Comparison of ENCODE assay signal across 7 mouse cellular contexts in the genomic region with DNA sequence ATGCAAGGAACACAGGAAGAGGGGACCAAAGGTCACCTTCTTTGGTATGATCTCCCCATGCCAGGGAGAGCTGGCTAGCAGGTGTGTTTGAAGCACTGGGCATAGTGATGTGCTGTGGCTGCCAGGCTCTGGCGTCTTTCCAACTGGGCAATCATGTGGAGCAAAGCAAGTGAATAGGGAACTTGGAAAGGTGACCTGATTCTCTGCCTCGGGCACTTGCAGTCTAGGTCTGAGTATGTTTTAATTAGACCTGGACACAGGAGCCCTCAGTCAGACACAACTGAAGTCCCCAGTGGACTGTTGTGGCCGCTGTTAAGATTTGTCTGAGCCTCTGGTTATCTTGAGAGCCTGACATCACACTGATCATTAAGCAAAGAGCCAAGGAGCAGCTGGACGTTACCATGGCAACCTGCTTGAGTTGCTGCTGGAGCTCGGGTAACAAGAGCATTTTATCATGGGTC.
DNase-seq lines count a peak whose midpoint lies in the region; ATAC-seq lines count a peak whose summit lies in the region.

No protein-coding gene starts in this region.

- DNase-seq in adrenal gland, postnatal 10 days: peak; percentile 79
- peak; percentile 87 to 91 for DNase-seq in cerebellum, postnatal 14 days
- peak; percentile 26 to 42 for DNase-seq in frontal cortex, postnatal 14 days (ENCODE audit: low spot score in 2 of 2)
- peak; percentile 88 for DNase-seq in hindbrain, embryonic 11.5 days (ENCODE audit: low spot score)
- peak; percentile 76 for DNase-seq in limb, embryonic 11.5 days (ENCODE audit: low spot score)
- DNase-seq in testis, postnatal 14 days (ENCODE audit: low spot score): peak; percentile 49

- 0 out of 2 replicates have a peak overlapping the region, but pooled peaks have one; percentile 6 for H3K4me2 ChIP-seq in hindbrain, embryonic 11.5 days (replicated peaks; ENCODE audit: low read depth, low read length)
- H3K4me2 ChIP-seq in limb, embryonic 11.5 days (ENCODE audit: low read depth, severe bottlenecking): 0 out of 2 replicates have a peak overlapping the region, but pooled peaks have one; percentile 8
- H3K4me2 ChIP-seq in midbrain, embryonic 13.5 days (replicated peaks): peak overlapping the region; percentile 19

- peak; percentile 95 for ATAC-seq in hindbrain, embryonic 11.5 days (ENCODE audit: low FRiP score)
- 0 out of 2 replicates have a peak, but pooled peaks have one; percentile 57 for ATAC-seq in limb, embryonic 11.5 days (ENCODE audit: insufficient number of reproducible peaks, low FRiP score, low TSS enrichment, low read depth)
- peak; percentile 91 for ATAC-seq in midbrain, embryonic 13.5 days

- H3K4me3 ChIP-seq in hindbrain, embryonic 11.5 days (ENCODE audit: low read depth, low read length): no peak overlapping the region
- no peak overlapping the region for H3K4me3 ChIP-seq in limb, embryonic 11.5 days (ENCODE audit: low read depth, low read length)
- H3K4me3 ChIP-seq in midbrain, embryonic 13.5 days (replicated peaks): no peak overlapping the region

- H3K9ac ChIP-seq in hindbrain, embryonic 11.5 days (ENCODE audit: low read depth, low read length): no peak overlapping the region
- H3K9ac ChIP-seq in limb, embryonic 11.5 days (ENCODE audit: low read length): no peak overlapping the region
- no peak overlapping the region for H3K9ac ChIP-seq in midbrain, embryonic 13.5 days (replicated peaks)

- H3K27ac ChIP-seq in hindbrain, embryonic 11.5 days (ENCODE audit: low read depth, low read length): peak overlapping the region; percentile 51; the same call in 1 of the 2 replicates
- 0 out of 2 replicates have a peak overlapping the region, but pooled peaks have one; percentile 21 for H3K27ac ChIP-seq in limb, embryonic 11.5 days (replicated peaks; ENCODE audit: low read depth, low read length)
- H3K27ac ChIP-seq in midbrain, embryonic 13.5 days: peak overlapping the region; percentile 81

- no peaks in the 10 kb centered on the region for H3K27me3 ChIP-seq in hindbrain, embryonic 11.5 days (ENCODE audit: control insufficient read depth, insufficient read depth, low read length)
- no peaks in the 10 kb centered on the region for H3K27me3 ChIP-seq in limb, embryonic 11.5 days (ENCODE audit: control insufficient read depth, insufficient read depth, low read length)
- peaks cover 28% of the 10 kb centered on the region for H3K27me3 ChIP-seq in midbrain, embryonic 13.5 days

- H3K36me3 ChIP-seq in hindbrain, embryonic 11.5 days (ENCODE audit: control insufficient read depth, insufficient read depth, low read length): no peaks in the 10 kb centered on the region
- H3K36me3 ChIP-seq in limb, embryonic 11.5 days (ENCODE audit: control insufficient read depth, insufficient read depth, low read length): no peaks in the 10 kb centered on the region
- H3K36me3 ChIP-seq in midbrain, embryonic 13.5 days: no peaks in the 10 kb centered on the region

- H3K9me3 ChIP-seq in hindbrain, embryonic 11.5 days (ENCODE audit: control insufficient read depth, low read length): no peaks in the 10 kb centered on the region
- H3K9me3 ChIP-seq in limb, embryonic 11.5 days (ENCODE audit: control insufficient read depth, low read length): no peaks in the 10 kb centered on the region
- no peaks in the 10 kb centered on the region for H3K9me3 ChIP-seq in midbrain, embryonic 13.5 days

- H3K4me1 ChIP-seq in hindbrain, embryonic 11.5 days (replicated peaks; ENCODE audit: control insufficient read depth, insufficient read depth, low read length): peaks cover 3% of the 10 kb centered on the region
- H3K4me1 ChIP-seq in limb, embryonic 11.5 days (ENCODE audit: control insufficient read depth, insufficient read depth, low read length): peaks cover 8% of the 10 kb centered on the region
- H3K4me1 ChIP-seq in midbrain, embryonic 13.5 days (replicated peaks): peaks cover 33% of the 10 kb centered on the region

- 9% methylated on average over 5 of the region's 5 CpGs for WGBS in hindbrain, embryonic 11.5 days
- 16% methylated on average over 5 of the region's 5 CpGs for WGBS in limb, embryonic 11.5 days
- WGBS in midbrain, embryonic 13.5 days: 12% methylated on average over 5 of the region's 5 CpGs

Comparison
In these comparisons a context has a peak if more than half of its experiments do, and no peak if none do; other contexts are left out.
1. DNase-seq: peak in every context shown above with its lines; median percentile 89 in cerebellum, postnatal 14 days; 88 in hindbrain, embryonic 11.5 days; 79 in adrenal gland, postnatal 10 days; 76 in limb, embryonic 11.5 days; 49 in testis, postnatal 14 days; 34 in frontal cortex, postnatal 14 days.
2. H3K27ac ChIP-seq: peak in every context shown above with its lines; median percentile 81 in midbrain, embryonic 13.5 days; 51 in hindbrain, embryonic 11.5 days; 21 in limb, embryonic 11.5 days.